Mouse (Mus musculus) kidney, postnatal 36 days (tissue): ENCODE measurements around the gene Dnah9.

Source experiments
- DNase-seq, 2 experiments: peaks; one replicate each; pipeline ENCODE4 v3.0.0; 2021 to 2022; ENCODE audit warnings: mixed read lengths in 2 of 2

Gene Dnah9

GRCm38 (mm10) chr11:65788154-65788553, 380.2 kb downstream of the Dnah9 start, which contains the start of gene Map2k4:
Gene Map2k4 (minus strand): TSS chr11:65788297.
- DNase-seq = peak; percentile 93 to 96

- peak; percentile 32 to 66 for DNase-seq
These were observed 380.8 kb downstream of the Dnah9 start for GRCm38 (mm10) chr11:65787421-65788151.

- DNase-seq = no peak
These were observed 382.2 kb downstream of the Dnah9 start for GRCm38 (mm10) chr11:65786160-65786559.

GRCm38 (mm10) chr11:65781596-65781995, 386.8 kb downstream of the Dnah9 start:
- no peak for DNase-seq
